Mouse (Mus musculus): Measurements from ENCODE around the gene Fam83d.

- TF ChIP-seq CTCF (IDR thresholded peaks at IDR 0.05; ENCODE audit: low read depth, low read length) (no peak), POLR2AphosphoS5 (IDR thresholded peaks at IDR 0.05; ENCODE audit: insufficient replicate concordance, low read depth, low read length) (no peak), GATA2 (IDR thresholded peaks at IDR 0.05; ENCODE audit: borderline replicate concordance, low read depth, low read length) (no peak)
These were observed 34.0 kb upstream of the Fam83d start for GRCm38 (mm10) chr2:158733914-158734313.

Data from G1E (cell line).